Mouse (Mus musculus): Measurements from ENCODE around the gene Ppp1cc. TPM values are rescaled to one million over a fixed set of nuclear protein-coding genes. Genes with fewer than 3 reads are reported as not detected.

The Ppp1cc gene
- polyA plus RNA-seq, 1 experiment from 2014 or later, result 198 TPM

- ATAC-seq (replicated peaks; ENCODE audit: insufficient number of reproducible peaks, insufficient read depth, low FRiP score, low read depth), result no peak
- Histone ChIP-seq H3K36me3 (no peaks in the 10 kb centered on the region), H3K27ac (no peak overlapping the region), H3K27me3 (no peaks in the 10 kb centered on the region), H3K4me3 (no peak overlapping the region), H3K4me2 (no peak overlapping the region), H3K9me3 (replicated peaks) (no peaks in the 10 kb centered on the region), H3K4me1 (replicated peaks) (peaks cover 7% of the 10 kb centered on the region), H3K9ac (no peak overlapping the region)
- WGBS, result 76% methylated on average over 7 of the region's 7 CpGs
Measured at GRCm38 (mm10) chr5:122218928-122219327, 60.9 kb downstream of the Ppp1cc start.

GRCm38 (mm10) chr5:122219655-122220629 is 61.9 kb downstream of the Ppp1cc start:
- no peak overlapping the region for H3K9ac ChIP-seq
- ATAC-seq (replicated peaks; ENCODE audit: insufficient number of reproducible peaks, insufficient read depth, low FRiP score, low read depth), result peak; percentile 45; the same call in 1 of the 2 replicates
- H3K4me2 ChIP-seq, result no peak overlapping the region
- peaks cover 7% of the 10 kb centered on the region for H3K4me1 ChIP-seq (replicated peaks)
- H3K4me3 ChIP-seq, result no peak overlapping the region
- no peaks in the 10 kb centered on the region for H3K36me3 ChIP-seq
- H3K27me3 ChIP-seq, result no peaks in the 10 kb centered on the region
- no peaks in the 10 kb centered on the region for H3K9me3 ChIP-seq (replicated peaks)
- H3K27ac ChIP-seq, result no peak overlapping the region
- 52% methylated on average over 18 of the region's 18 CpGs for WGBS

- H3K4me1 ChIP-seq (replicated peaks), result peaks cover 7% of the 10 kb centered on the region
- ATAC-seq (replicated peaks; ENCODE audit: insufficient number of reproducible peaks, insufficient read depth, low FRiP score, low read depth), result no peak
- H3K9ac ChIP-seq, result no peak overlapping the region
- no peaks in the 10 kb centered on the region for H3K36me3 ChIP-seq
- no peak overlapping the region for H3K4me3 ChIP-seq
- no peak overlapping the region for H3K27ac ChIP-seq
- no peaks in the 10 kb centered on the region for H3K27me3 ChIP-seq
- H3K9me3 ChIP-seq (replicated peaks), result no peaks in the 10 kb centered on the region
- H3K4me2 ChIP-seq, result no peak overlapping the region
- WGBS, result 87% methylated on average over 4 of the region's 4 CpGs
Measured at GRCm38 (mm10) chr5:122221085-122221484, 63.0 kb downstream of the Ppp1cc start.

- Histone ChIP-seq H3K4me1 (replicated peaks) (peaks cover 7% of the 10 kb centered on the region), H3K36me3 (no peaks in the 10 kb centered on the region), H3K9ac (no peak overlapping the region), H3K27ac (no peak overlapping the region), H3K27me3 (no peaks in the 10 kb centered on the region), H3K4me3 (no peak overlapping the region), H3K9me3 (replicated peaks) (0 out of 2 replicates have a peak, but pooled peaks cover 2% of the 10 kb centered on the region), H3K4me2 (no peak overlapping the region)
- 83% methylated on average over 2 of the region's 2 CpGs for WGBS
- no peak for ATAC-seq (replicated peaks; ENCODE audit: insufficient number of reproducible peaks, insufficient read depth, low FRiP score, low read depth)
Measured at GRCm38 (mm10) chr5:122224291-122224690, 66.2 kb downstream of the Ppp1cc start.

Other genes with a start within 250 kb of the Ppp1cc start
- 3.9 and 4.1 TPM in 2 replicates for gene Cux2, start 108.2 kb upstream of the Ppp1cc start, polyA plus RNA-seq (2015; fragmentation: Nextera tagmentation; extraction: Ambion mirVana)
- gene Myl2, start 57.3 kb upstream of the Ppp1cc start, polyA plus RNA-seq (2015; fragmentation: Nextera tagmentation; extraction: Ambion mirVana), result 7,334 and 9,932 TPM in 2 replicates
- gene Ccdc63, start 17.5 kb upstream of the Ppp1cc start, polyA plus RNA-seq (2015; fragmentation: Nextera tagmentation; extraction: Ambion mirVana), result 0.16 and 0.42 TPM in 2 replicates
- gene Hvcn1, start 48.5 kb downstream of the Ppp1cc start, polyA plus RNA-seq (2015; fragmentation: Nextera tagmentation; extraction: Ambion mirVana), result 2.6 and 4.1 TPM in 2 replicates
- 2.5 and 3.3 TPM in 2 replicates for gene Tctn1, start 106.2 kb downstream of the Ppp1cc start, polyA plus RNA-seq (2015; fragmentation: Nextera tagmentation; extraction: Ambion mirVana)
- 11.9 and 12.2 TPM in 2 replicates for gene Pptc7, start 126.1 kb downstream of the Ppp1cc start, polyA plus RNA-seq (2015; fragmentation: Nextera tagmentation; extraction: Ambion mirVana)
- 7.2 and 8.0 TPM in 2 replicates for gene Rad9b, start 196.0 kb downstream of the Ppp1cc start, polyA plus RNA-seq (2015; fragmentation: Nextera tagmentation; extraction: Ambion mirVana)
- 177 and 206 TPM in 2 replicates for gene Vps29, start 196.1 kb downstream of the Ppp1cc start, polyA plus RNA-seq (2015; fragmentation: Nextera tagmentation; extraction: Ambion mirVana)
- gene Gpn3, start 213.6 kb downstream of the Ppp1cc start, polyA plus RNA-seq (2015; fragmentation: Nextera tagmentation; extraction: Ambion mirVana), result 49.4 and 51.7 TPM in 2 replicates
- gene Fam216a, start 214.1 kb downstream of the Ppp1cc start, polyA plus RNA-seq (2015; fragmentation: Nextera tagmentation; extraction: Ambion mirVana), result 43.7 and 53.7 TPM in 2 replicates
- gene Arpc3, start 233.6 kb downstream of the Ppp1cc start, polyA plus RNA-seq (2015; fragmentation: Nextera tagmentation; extraction: Ambion mirVana), result 98.6 and 103 TPM in 2 replicates